Mouse (Mus musculus): ENCODE data around the gene Reck. TPM values are rescaled to one million over a fixed set of nuclear protein-coding genes. Genes with fewer than 3 reads are reported as not detected.

Gene Reck
- total and polyA plus RNA-seq, 3 experiments, result 0.12 to 0.60 TPM; not detected in 1

- Histone ChIP-seq H3K79me2 (ENCODE audit: control insufficient read depth, insufficient read depth, low read length, poor library complexity) (peaks cover 3% of the 10 kb centered on the region), H3K27ac (ENCODE audit: control insufficient read depth, low read depth, low read length) (peak overlapping the region; percentile 94), H3K36me3 (ENCODE audit: control insufficient read depth in 1 of 2, insufficient read depth in 2 of 2, low read length in 2 of 2) (peaks cover 0 to 51% of the 10 kb centered on the region in 2 experiments; a peak in 2 of 4 replicates), H3K9me3 (replicated peaks; ENCODE audit: insufficient read depth, low read length) (no peaks in the 10 kb centered on the region), H3K4me1 (ENCODE audit: control insufficient read depth in 1 of 2, insufficient read depth in 2 of 2, low read length in 2 of 2) (peaks cover 30 to 64% of the 10 kb centered on the region in 2 experiments), H3K4me3 (ENCODE audit: control insufficient read depth in 1 of 2, insufficient read depth in 1 of 2, low read depth in 2 of 2, low read length in 2 of 2) (peak overlapping the region in 1 of 2 experiments; percentile 33; a peak in 2 of 4 replicates), H3K27me3 (ENCODE audit: control insufficient read depth in 1 of 2, insufficient read depth in 2 of 2, low read length in 2 of 2) (no peaks in the 10 kb centered on the region), H3K9ac (ENCODE audit: control insufficient read depth, low read depth, low read length, poor library complexity, severe bottlenecking) (peak overlapping the region; percentile 70)
- TF ChIP-seq ZMIZ1 (IDR thresholded peaks at IDR 0.05; ENCODE audit: low read depth, low read length) (0 out of 2 replicates have a peak, but pooled peaks have one; percentile 30), E2F4 (IDR thresholded peaks at IDR 0.05; ENCODE audit: borderline replicate concordance, low read depth, low read length) (no peak), ETS1 (IDR thresholded peaks at IDR 0.05; ENCODE audit: low read depth, low read length) (0 out of 2 replicates have a peak, but pooled peaks have one; percentile 14), ELF1 (IDR thresholded peaks at IDR 0.05; ENCODE audit: low read depth, low read length) (peak; percentile 58; the same call in 1 of the 2 replicates), MAZ (IDR thresholded peaks at IDR 0.05; ENCODE audit: low read depth, low read length) (no peak)
- DNase-seq (ENCODE audit: low read depth, low spot score), result peak; percentile 59
Observed at GRCm38 (mm10) chr4:43964951-43965684, 89.8 kb downstream of the Reck start.

GRCm38 (mm10) chr4:43965856-43966535 lies 90.7 kb downstream of the Reck start:
- no peak for TF ChIP-seq POLR2AphosphoS5 (IDR thresholded peaks at IDR 0.05; ENCODE audit: borderline replicate concordance, low read depth, low read length)
- TF ChIP-seq GATA1 (IDR thresholded peaks at IDR 0.05; ENCODE audit: low read depth, low read length), result no peak
- no peak for TF ChIP-seq RAD21 (IDR thresholded peaks at IDR 0.05; ENCODE audit: low read depth, low read length)
- no peak overlapping the region for H3K4me3 ChIP-seq (ENCODE audit: control insufficient read depth in 1 of 2, insufficient read depth in 1 of 2, low read depth in 2 of 2, low read length in 2 of 2)
- H3K27me3 ChIP-seq (ENCODE audit: control insufficient read depth in 1 of 2, insufficient read depth in 2 of 2, low read length in 2 of 2), result no peaks in the 10 kb centered on the region
- peaks cover 3% of the 10 kb centered on the region for H3K79me2 ChIP-seq (ENCODE audit: control insufficient read depth, insufficient read depth, low read length, poor library complexity)
- peak overlapping the region; percentile 94 for H3K27ac ChIP-seq (ENCODE audit: control insufficient read depth, low read depth, low read length)
- H3K36me3 ChIP-seq (ENCODE audit: control insufficient read depth in 1 of 2, insufficient read depth in 2 of 2, low read length in 2 of 2), result peaks cover 0 to 46% of the 10 kb centered on the region in 2 experiments; a peak in 2 of 4 replicates
- DNase-seq (ENCODE audit: low read depth, low spot score), result no peak
- peaks cover 25 to 58% of the 10 kb centered on the region in 2 experiments for H3K4me1 ChIP-seq (ENCODE audit: control insufficient read depth in 1 of 2, insufficient read depth in 2 of 2, low read length in 2 of 2)
- peak overlapping the region; percentile 70; the same call in 1 of the 2 replicates for H3K9ac ChIP-seq (ENCODE audit: control insufficient read depth, low read depth, low read length, poor library complexity, severe bottlenecking)
- H3K9me3 ChIP-seq (replicated peaks; ENCODE audit: insufficient read depth, low read length), result no peaks in the 10 kb centered on the region

- TF ChIP-seq GATA1 (IDR thresholded peaks at IDR 0.05; ENCODE audit: low read depth, low read length), result no peak
- no peak for TF ChIP-seq CTCF (IDR thresholded peaks at IDR 0.05 in 2 of 3, conservative IDR thresholded peaks at IDR 0.05 in 1 of 3; ENCODE audit: control insufficient read depth in 1 of 3, insufficient read depth in 1 of 3, low read depth in 2 of 3, low read length in 3 of 3, poor library complexity in 1 of 3, severe bottlenecking in 1 of 3)
- TF ChIP-seq MYB (IDR thresholded peaks at IDR 0.05; ENCODE audit: low read depth, low read length), result no peak
- TF ChIP-seq USF2 (IDR thresholded peaks at IDR 0.05; ENCODE audit: borderline replicate concordance in 1 of 2, insufficient read depth in 1 of 2, low read depth in 1 of 2, low read length in 2 of 2), result no peak
- TF ChIP-seq ZNF384 (IDR thresholded peaks at IDR 0.05; ENCODE audit: low read depth, low read length), result no peak
- TF ChIP-seq POLR2A (IDR thresholded peaks at IDR 0.05; ENCODE audit: control insufficient read depth in 1 of 2, insufficient read depth in 1 of 2, low read depth in 1 of 2, low read length in 2 of 2, poor library complexity in 1 of 2), result no peak
- TF ChIP-seq ZKSCAN1 (IDR thresholded peaks at IDR 0.05; ENCODE audit: low read depth, low read length), result no peak
- DNase-seq (ENCODE audit: low read depth, low spot score), result no peak
- peaks cover 0 to 42% of the 10 kb centered on the region in 2 experiments; a peak in 2 of 4 replicates for H3K36me3 ChIP-seq (ENCODE audit: control insufficient read depth in 1 of 2, insufficient read depth in 2 of 2, low read length in 2 of 2)
- H3K27me3 ChIP-seq (ENCODE audit: control insufficient read depth in 1 of 2, insufficient read depth in 2 of 2, low read length in 2 of 2), result no peaks in the 10 kb centered on the region
- no peak overlapping the region for H3K9ac ChIP-seq (ENCODE audit: control insufficient read depth, low read depth, low read length, poor library complexity, severe bottlenecking)
- H3K4me3 ChIP-seq (ENCODE audit: control insufficient read depth in 1 of 2, insufficient read depth in 1 of 2, low read depth in 2 of 2, low read length in 2 of 2), result no peak overlapping the region
- H3K9me3 ChIP-seq (replicated peaks; ENCODE audit: insufficient read depth, low read length), result no peaks in the 10 kb centered on the region
- H3K27ac ChIP-seq (ENCODE audit: control insufficient read depth, low read depth, low read length), result no peak overlapping the region
- H3K4me1 ChIP-seq (ENCODE audit: control insufficient read depth in 1 of 2, insufficient read depth in 2 of 2, low read length in 2 of 2), result peaks cover 28 to 50% of the 10 kb centered on the region in 2 experiments
- H3K79me2 ChIP-seq (ENCODE audit: control insufficient read depth, insufficient read depth, low read length, poor library complexity), result no peaks in the 10 kb centered on the region; the same call in 1 of the 2 replicates
Observed at GRCm38 (mm10) chr4:43968650-43969049, 93.3 kb downstream of the Reck start.

All from MEL (cell line).